Mouse (Mus musculus): Measurements from ENCODE around the gene Srrm2. TPM values are rescaled to one million over a fixed set of nuclear protein-coding genes. Genes with fewer than 3 reads are reported as not detected.
A peak's percentile ranks its signal among the peaks of the same experiment; 100 is the strongest.

The Srrm2 gene
- polyA plus RNA-seq, 1 experiment, result 640 TPM

GRCm38 (mm10) chr17:23801627-23802026 is 11.3 kb downstream of the Srrm2 start:
- no peak overlapping the region for H3K4me3 ChIP-seq (ENCODE audit: insufficient read depth, low read length)
- H3K4me1 ChIP-seq (ENCODE audit: control insufficient read depth, insufficient read depth, low read length), result 0 out of 2 replicates have a peak, but pooled peaks cover 1% of the 10 kb centered on the region
- H3K27ac ChIP-seq (ENCODE audit: insufficient read depth, low read length), result no peak overlapping the region
- TF ChIP-seq POLR2A (IDR thresholded peaks at IDR 0.05; ENCODE audit: extremely low read depth, insufficient read depth, low read length) (no peak), CTCF (IDR thresholded peaks at IDR 0.05; ENCODE audit: extremely low read depth, insufficient read depth, low read length) (no peak)

GRCm38 (mm10) chr17:23802746-23803365 is 12.5 kb downstream of the Srrm2 start:
- TF ChIP-seq POLR2A (IDR thresholded peaks at IDR 0.05; ENCODE audit: extremely low read depth, insufficient read depth, low read length) (peak; percentile 88), CTCF (IDR thresholded peaks at IDR 0.05; ENCODE audit: extremely low read depth, insufficient read depth, low read length) (no peak)
- 0 out of 2 replicates have a peak, but pooled peaks cover 1% of the 10 kb centered on the region for H3K4me1 ChIP-seq (ENCODE audit: control insufficient read depth, insufficient read depth, low read length)
- H3K4me3 ChIP-seq (ENCODE audit: insufficient read depth, low read length), result peak overlapping the region; percentile 80
- H3K27ac ChIP-seq (ENCODE audit: insufficient read depth, low read length), result peak overlapping the region; percentile 86

GRCm38 (mm10) chr17:23803366-23804041 is 13.2 kb downstream of the Srrm2 start:
- Histone ChIP-seq H3K4me1 (ENCODE audit: control insufficient read depth, insufficient read depth, low read length) (0 out of 2 replicates have a peak, but pooled peaks cover 1% of the 10 kb centered on the region), H3K27ac (ENCODE audit: insufficient read depth, low read length) (peak overlapping the region; percentile 62), H3K4me3 (ENCODE audit: insufficient read depth, low read length) (peak overlapping the region; percentile 80)
- no peak for TF ChIP-seq CTCF (IDR thresholded peaks at IDR 0.05; ENCODE audit: extremely low read depth, insufficient read depth, low read length)
- no peak for TF ChIP-seq POLR2A (IDR thresholded peaks at IDR 0.05; ENCODE audit: extremely low read depth, insufficient read depth, low read length)

GRCm38 (mm10) chr17:23804426-23805085 is 14.2 kb downstream of the Srrm2 start:
- TF ChIP-seq CTCF (IDR thresholded peaks at IDR 0.05; ENCODE audit: extremely low read depth, insufficient read depth, low read length) (no peak), POLR2A (IDR thresholded peaks at IDR 0.05; ENCODE audit: extremely low read depth, insufficient read depth, low read length) (no peak)
- Histone ChIP-seq H3K27ac (ENCODE audit: insufficient read depth, low read length) (no peak overlapping the region), H3K4me3 (ENCODE audit: insufficient read depth, low read length) (peak overlapping the region; percentile 80), H3K4me1 (ENCODE audit: control insufficient read depth, insufficient read depth, low read length) (0 out of 2 replicates have a peak, but pooled peaks cover 1% of the 10 kb centered on the region)

GRCm38 (mm10) chr17:23806867-23807266 is 16.5 kb downstream of the Srrm2 start:
- no peak for TF ChIP-seq POLR2A (IDR thresholded peaks at IDR 0.05; ENCODE audit: extremely low read depth, insufficient read depth, low read length)
- no peak for TF ChIP-seq CTCF (IDR thresholded peaks at IDR 0.05; ENCODE audit: extremely low read depth, insufficient read depth, low read length)
- H3K4me3 ChIP-seq (ENCODE audit: insufficient read depth, low read length), result peak overlapping the region; percentile 2; the same call in 1 of the 2 replicates
- no peak overlapping the region for H3K27ac ChIP-seq (ENCODE audit: insufficient read depth, low read length)
- H3K4me1 ChIP-seq (ENCODE audit: control insufficient read depth, insufficient read depth, low read length), result 0 out of 2 replicates have a peak, but pooled peaks cover 1% of the 10 kb centered on the region

GRCm38 (mm10) chr17:23807918-23808317 is 17.6 kb downstream of the Srrm2 start:
- TF ChIP-seq CTCF (IDR thresholded peaks at IDR 0.05; ENCODE audit: extremely low read depth, insufficient read depth, low read length), result no peak
- no peak for TF ChIP-seq POLR2A (IDR thresholded peaks at IDR 0.05; ENCODE audit: extremely low read depth, insufficient read depth, low read length)
- H3K4me1 ChIP-seq (ENCODE audit: control insufficient read depth, insufficient read depth, low read length), result 0 out of 2 replicates have a peak, but pooled peaks cover 1% of the 10 kb centered on the region
- H3K4me3 ChIP-seq (ENCODE audit: insufficient read depth, low read length), result no peak overlapping the region
- no peak overlapping the region for H3K27ac ChIP-seq (ENCODE audit: insufficient read depth, low read length)

GRCm38 (mm10) chr17:23815641-23816040 is 25.3 kb downstream of the Srrm2 start:
- no peak for TF ChIP-seq CTCF (IDR thresholded peaks at IDR 0.05; ENCODE audit: extremely low read depth, insufficient read depth, low read length)
- no peak for TF ChIP-seq POLR2A (IDR thresholded peaks at IDR 0.05; ENCODE audit: extremely low read depth, insufficient read depth, low read length)
- H3K4me1 ChIP-seq (ENCODE audit: control insufficient read depth, insufficient read depth, low read length), result no peaks in the 10 kb centered on the region
- H3K27ac ChIP-seq (ENCODE audit: insufficient read depth, low read length), result no peak overlapping the region
- H3K4me3 ChIP-seq (ENCODE audit: insufficient read depth, low read length), result no peak overlapping the region

GRCm38 (mm10) chr17:23818579-23818978 is 28.2 kb downstream of the Srrm2 start:
- TF ChIP-seq POLR2A (IDR thresholded peaks at IDR 0.05; ENCODE audit: extremely low read depth, insufficient read depth, low read length), result no peak
- TF ChIP-seq CTCF (IDR thresholded peaks at IDR 0.05; ENCODE audit: extremely low read depth, insufficient read depth, low read length), result no peak
- H3K4me3 ChIP-seq (ENCODE audit: insufficient read depth, low read length), result no peak overlapping the region
- no peaks in the 10 kb centered on the region for H3K4me1 ChIP-seq (ENCODE audit: control insufficient read depth, insufficient read depth, low read length)
- no peak overlapping the region for H3K27ac ChIP-seq (ENCODE audit: insufficient read depth, low read length)

- no peak overlapping the region for H3K4me3 ChIP-seq (ENCODE audit: insufficient read depth, low read length)
- H3K4me1 ChIP-seq (ENCODE audit: control insufficient read depth, insufficient read depth, low read length), result no peaks in the 10 kb centered on the region
- TF ChIP-seq CTCF (IDR thresholded peaks at IDR 0.05; ENCODE audit: extremely low read depth, insufficient read depth, low read length) (no peak), POLR2A (IDR thresholded peaks at IDR 0.05; ENCODE audit: extremely low read depth, insufficient read depth, low read length) (no peak)
These were observed 28.9 kb downstream of the Srrm2 start for GRCm38 (mm10) chr17:23819235-23819634.

More at GRCm38 (mm10) chr17:23819235-23819634, 28.9 kb downstream of the Srrm2 start:
- H3K27ac ChIP-seq (ENCODE audit: insufficient read depth, low read length), result no peak overlapping the region
